10 mouse cellular contexts compared by ENCODE assay signal in the genomic region with DNA sequence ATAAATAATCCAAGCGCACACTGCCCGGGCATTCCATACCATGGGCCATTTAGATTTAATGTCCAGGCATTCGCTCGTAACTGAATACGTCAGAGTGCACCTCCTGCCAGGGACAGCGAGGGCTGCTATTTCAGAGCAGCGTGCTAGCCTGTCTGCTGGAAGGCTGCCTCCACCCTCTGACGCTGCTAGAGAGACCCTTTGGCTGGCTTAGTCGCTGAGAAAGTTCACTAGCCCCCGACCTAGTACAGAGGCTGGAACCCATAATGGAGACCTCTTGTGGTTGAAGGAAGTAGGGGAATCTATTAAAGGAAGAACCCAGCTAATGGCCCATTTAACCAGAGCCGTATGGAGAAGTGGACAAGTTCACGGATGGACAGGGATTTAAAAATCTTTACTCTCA. TPM values are rescaled to one million over a fixed set of nuclear protein-coding genes. Genes with fewer than 3 reads are reported as not detected.
DNase-seq lines count a peak whose midpoint lies in the region; ATAC-seq and TF ChIP-seq lines count a peak whose summit lies in the region.
"Had no signal": no experiment of that assay in that cellular context is flagged by ENCODE, and none has a peak within 500 bp of the region (broad histone marks: within the 10 kb centered on the region; RNA-seq: fewer than 3 reads in every experiment).

No protein-coding gene starts in this region.

- WGBS in kidney, postnatal 0 days, result 14% methylated on average over 12 of the region's 12 CpGs
- WGBS in heart, embryonic 15.5 days, result 30% methylated on average over 12 of the region's 12 CpGs
- WGBS in neural tube, embryonic 13.5 days, result 34% methylated on average over 12 of the region's 12 CpGs

- no peaks in the 10 kb centered on the region for H3K9me3 ChIP-seq in kidney, postnatal 0 days (replicated peaks; ENCODE audit: low read length)
- H3K9me3 ChIP-seq in heart, embryonic 15.5 days (replicated peaks), result no peaks in the 10 kb centered on the region
- no peaks in the 10 kb centered on the region for H3K9me3 ChIP-seq in neural tube, embryonic 13.5 days
- H3K9me3 ChIP-seq: midbrain, embryonic 12.5 days had no signal

- no peaks in the 10 kb centered on the region; the same call in 1 of the 2 replicates for H3K4me1 ChIP-seq in kidney, postnatal 0 days (replicated peaks; ENCODE audit: insufficient read depth, low read length)
- H3K4me1 ChIP-seq in heart, embryonic 15.5 days (replicated peaks), result peaks cover 70% of the 10 kb centered on the region
- 0 out of 2 replicates have a peak, but pooled peaks cover 4% of the 10 kb centered on the region for H3K4me1 ChIP-seq in neural tube, embryonic 13.5 days (replicated peaks)
- H3K4me1 ChIP-seq: midbrain, embryonic 12.5 days had no signal

- H3K9ac ChIP-seq in kidney, postnatal 0 days (ENCODE audit: low read depth, low read length), result 0 out of 2 replicates have a peak overlapping the region, but pooled peaks have one; percentile 46
- no peak overlapping the region for H3K9ac ChIP-seq in heart, embryonic 15.5 days
- H3K9ac ChIP-seq in neural tube, embryonic 13.5 days, result no peak overlapping the region
- H3K9ac ChIP-seq: midbrain, embryonic 12.5 days had no signal

- H3K36me3 ChIP-seq in kidney, postnatal 0 days (ENCODE audit: insufficient read depth, low read length), result no peaks in the 10 kb centered on the region
- no peaks in the 10 kb centered on the region; the same call in 1 of the 2 replicates for H3K36me3 ChIP-seq in heart, embryonic 15.5 days
- no peaks in the 10 kb centered on the region for H3K36me3 ChIP-seq in neural tube, embryonic 13.5 days
- H3K36me3 ChIP-seq: midbrain, embryonic 12.5 days had no signal

- peak; percentile 68 for ATAC-seq in kidney, postnatal 0 days (replicated peaks; ENCODE audit: low FRiP score, low read depth)
- 0 out of 2 replicates have a peak, but pooled peaks have one; percentile 38 for ATAC-seq in heart, embryonic 15.5 days (replicated peaks; ENCODE audit: insufficient number of reproducible peaks, insufficient read depth, low FRiP score, low read depth)
- peak; percentile 47; the same call in 1 of the 2 replicates for ATAC-seq in neural tube, embryonic 13.5 days (ENCODE audit: low read depth)

- peak; percentile 56 for TF ChIP-seq CTCF in kidney, postnatal 0 days (IDR thresholded peaks at IDR 0.05; ENCODE audit: low read depth)

- DNase-seq in embryo, embryonic 10 days (ENCODE audit: low spot score), result peak; percentile 47
- DNase-seq in embryo, embryonic 9.5 days (ENCODE audit: extremely low spot score), result no peak
- peak; percentile 71 for DNase-seq in kidney, postnatal 0 days (ENCODE audit: low spot score)
- no peak for DNase-seq in kidney, adult 9 months
- DNase-seq in right cerebral cortex, postnatal 36 days (ENCODE audit: low spot score in 2 of 2), result no peak
- DNase-seq in urinary bladder, adult 18-20 months (ENCODE audit: low spot score in 2 of 2), result no peak
- DNase-seq: cerebellum, adult 11-12 months had no signal

- no peaks in the 10 kb centered on the region for H3K27me3 ChIP-seq in kidney, postnatal 0 days (ENCODE audit: insufficient read depth, low read length)
- H3K27me3 ChIP-seq in heart, embryonic 15.5 days, result no peaks in the 10 kb centered on the region
- no peaks in the 10 kb centered on the region for H3K27me3 ChIP-seq in neural tube, embryonic 13.5 days
- H3K27me3 ChIP-seq: midbrain, embryonic 12.5 days had no signal

- H3K4me3 ChIP-seq in kidney, postnatal 0 days (replicated peaks; ENCODE audit: low read depth, low read length), result 0 out of 2 replicates have a peak overlapping the region, but pooled peaks have one; percentile 14
- H3K4me3 ChIP-seq in heart, embryonic 15.5 days, result no peak overlapping the region
- no peak overlapping the region for H3K4me3 ChIP-seq in neural tube, embryonic 13.5 days
- H3K4me3 ChIP-seq: midbrain, embryonic 12.5 days had no signal

- H3K27ac ChIP-seq in kidney, postnatal 0 days, result no peak overlapping the region
- H3K27ac ChIP-seq in heart, embryonic 15.5 days, result peak overlapping the region; percentile 56
- no peak overlapping the region for H3K27ac ChIP-seq in neural tube, embryonic 13.5 days (replicated peaks)
- H3K27ac ChIP-seq: midbrain, embryonic 12.5 days had no signal

- H3K4me2 ChIP-seq in kidney, postnatal 0 days (ENCODE audit: low read length), result peak overlapping the region; percentile 55
- peak overlapping the region; percentile 38 for H3K4me2 ChIP-seq in heart, embryonic 15.5 days
- H3K4me2 ChIP-seq in neural tube, embryonic 13.5 days, result peak overlapping the region; percentile 34
- H3K4me2 ChIP-seq: midbrain, embryonic 12.5 days had no signal

RNA-seq across cellular contexts. Expression of a gene that starts 49.2 kb away (rescaled TPM):
- 2.5 and 2.8 TPM in 2 replicates for polyA plus RNA-seq in kidney, postnatal 0 days (2015; fragmentation: Nextera tagmentation; extraction: Ambion mirVana)
- 39.9 and 44.4 TPM in 2 replicates for polyA plus RNA-seq in heart, embryonic 15.5 days (2015; fragmentation: Nextera tagmentation; extraction: Ambion mirVana)
- polyA plus RNA-seq in neural tube, embryonic 13.5 days (2015; fragmentation: Nextera tagmentation; extraction: Ambion mirVana), result 0.47 and 0.88 TPM in 2 replicates

Comparison
In these comparisons a context has a peak if more than half of its experiments do, and no peak if none do; other contexts are left out.
1. DNase-seq: peak in embryo, embryonic 10 days (single experiment) and kidney, postnatal 0 days (single experiment); none in embryo, embryonic 9.5 days (single experiment), kidney, adult 9 months (single experiment), right cerebral cortex, postnatal 36 days (0 of 2) and urinary bladder, adult 18-20 months (0 of 2).
2. RNA of a gene that starts 49.2 kb away (polyA plus RNA-seq): 39.9 to 44.4 TPM in heart, embryonic 15.5 days; 2.5 to 2.8 TPM in kidney, postnatal 0 days and 0.47 to 0.88 TPM in neural tube, embryonic 13.5 days; every median in the first group is over 10 times any median in the second.
3. Peak in every context shown above with its lines, with median percentiles within 50 percentile points of each other: ATAC-seq and H3K4me2 ChIP-seq.